Mouse (Mus musculus): ENCODE measurements at regions not wholly inside any gene's neighbourhood (a gene's known extent, or its start where the extent isn't known, plus 50 kb on each side); places are given as distances from the start of the nearest gene placed in this dataset.

- TF ChIP-seq CTCF (IDR thresholded peaks at IDR 0.05; ENCODE audit: low read depth), result no peak
- no peak for TF ChIP-seq EP300 (IDR thresholded peaks at IDR 0.05; ENCODE audit: low read depth)
Observed at GRCm38 (mm10) chr4:93450831-93451230, 115.5 kb upstream of the Tusc1 start.
